Mouse (Mus musculus): Measurements from ENCODE around the gene Ifitm10. TPM values are rescaled to one million over a fixed set of nuclear protein-coding genes. Genes with fewer than 3 reads are reported as not detected.
"Not testable (repeated sequence)": the region's sequence is repeated elsewhere in the genome, so short reads cannot be mapped to it uniquely, and the experiment has no call there.

Ifitm10 gene
- polyA plus RNA-seq, 1 experiment from 2014 or later, result 14.7 TPM

DNA sequence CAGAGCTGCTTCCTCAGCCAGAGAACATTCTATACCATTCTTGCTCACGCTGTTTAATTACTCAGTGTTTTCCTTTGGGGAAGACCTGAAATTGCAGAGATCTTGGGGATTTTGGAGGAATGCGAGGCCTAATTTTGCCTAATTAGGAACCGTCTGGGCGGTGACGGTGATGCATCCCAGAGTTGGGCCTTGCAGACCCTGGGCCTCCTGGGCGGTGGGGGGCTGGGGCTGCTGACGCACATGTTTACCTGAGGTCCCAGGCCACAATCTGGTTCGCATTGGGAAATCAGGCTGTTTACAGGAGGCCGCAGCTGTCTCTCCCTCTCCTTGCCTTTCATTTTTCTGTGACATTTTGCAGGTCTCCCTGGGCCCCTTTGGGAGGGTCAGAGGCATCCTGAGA, 40.8 kb downstream of the Ifitm10 start:
- H3K27ac ChIP-seq (replicated peaks); ATAC-seq (ENCODE audit: low FRiP score); H3K27me3 ChIP-seq (replicated peaks); H3K9ac ChIP-seq (replicated peaks); H3K4me1 ChIP-seq; H3K4me3 ChIP-seq (replicated peaks); H3K4me2 ChIP-seq; H3K36me3 ChIP-seq; H3K9me3 ChIP-seq (replicated peaks): not testable (repeated sequence)
- WGBS, result 72% methylated on average over 3 of the region's 9 CpGs

DNA sequence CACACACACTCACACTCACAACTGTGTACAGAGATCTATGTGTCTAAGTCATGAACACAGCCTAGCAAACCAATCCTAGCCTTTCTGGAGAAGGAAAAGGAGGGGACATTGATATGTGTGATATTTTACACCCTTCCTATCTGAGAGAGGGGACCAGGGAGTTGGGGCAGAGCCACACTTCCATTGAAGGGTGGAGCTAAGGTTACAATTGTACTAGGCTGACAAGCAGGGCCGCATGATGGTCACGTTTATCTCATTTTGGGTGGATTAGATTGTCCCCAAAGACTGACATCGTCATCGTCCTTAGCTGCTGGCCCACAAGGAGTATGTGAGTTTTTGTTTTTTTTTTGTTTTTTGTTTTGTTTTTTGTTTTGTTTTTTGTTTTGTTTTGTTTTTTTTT, 42.3 kb downstream of the Ifitm10 start:
- ATAC-seq (ENCODE audit: low FRiP score), result no peak
- Histone ChIP-seq H3K27ac (replicated peaks) (no peak overlapping the region), H3K9ac (replicated peaks) (no peak overlapping the region), H3K36me3 (no peaks in the 10 kb centered on the region), H3K9me3 (replicated peaks) (no peaks in the 10 kb centered on the region), H3K27me3 (replicated peaks) (no peaks in the 10 kb centered on the region), H3K4me1 (no peaks in the 10 kb centered on the region), H3K4me3 (replicated peaks) (no peak overlapping the region), H3K4me2 (no peak overlapping the region)
- 90% methylated on average over 4 of the region's 4 CpGs for WGBS

DNA sequence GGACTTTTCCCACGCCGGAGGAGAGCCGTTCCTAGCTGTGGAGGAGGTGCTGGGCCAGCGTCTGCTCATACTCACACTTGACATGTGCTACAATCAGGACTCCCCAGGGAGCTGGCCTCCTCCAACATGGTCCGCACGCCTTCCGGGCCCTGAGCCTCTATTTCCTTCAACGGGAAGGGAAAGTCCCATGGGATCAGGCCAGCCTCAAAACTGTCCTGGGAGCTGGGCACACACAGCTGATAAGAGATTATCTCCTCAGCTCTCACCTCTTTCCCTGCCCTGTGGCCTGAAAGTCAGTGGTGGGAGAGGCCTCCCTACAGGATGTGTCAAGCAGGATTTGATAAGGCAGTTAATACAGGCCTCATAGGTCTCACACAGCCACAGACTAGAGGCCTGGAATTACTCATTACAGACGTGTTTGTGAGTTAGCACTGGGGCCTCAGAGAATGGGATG, 43.3 kb downstream of the Ifitm10 start:
- Histone ChIP-seq H3K9me3 (replicated peaks) (no peaks in the 10 kb centered on the region), H3K4me2 (no peak overlapping the region), H3K36me3 (no peaks in the 10 kb centered on the region), H3K27me3 (replicated peaks) (no peaks in the 10 kb centered on the region), H3K27ac (replicated peaks) (no peak overlapping the region), H3K4me3 (replicated peaks) (no peak overlapping the region), H3K9ac (replicated peaks) (no peak overlapping the region), H3K4me1 (no peaks in the 10 kb centered on the region)
- ATAC-seq (ENCODE audit: low FRiP score), result no peak
- WGBS, result 68% methylated on average over 9 of the region's 9 CpGs

DNA sequence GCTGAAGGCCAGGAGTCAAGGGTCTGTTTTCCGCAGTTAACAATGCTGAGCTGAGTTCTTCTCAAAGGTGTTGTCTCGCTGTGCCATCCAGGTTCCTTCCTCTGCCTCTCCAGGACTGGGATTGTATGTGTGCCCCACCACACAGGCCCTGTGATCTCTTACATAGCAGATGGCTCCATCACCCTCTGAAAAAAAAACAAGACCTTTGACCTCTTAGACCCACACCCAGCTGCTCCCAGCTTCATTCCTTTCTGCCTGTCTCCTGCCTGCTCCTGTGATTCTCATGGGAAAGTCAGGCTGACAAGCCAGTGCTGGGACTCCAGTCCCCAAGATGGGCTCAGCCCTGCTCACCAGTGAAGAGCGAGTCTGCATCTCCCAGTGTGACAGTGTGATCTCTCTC, 45.0 kb downstream of the Ifitm10 start:
- Histone ChIP-seq H3K9me3 (replicated peaks) (no peaks in the 10 kb centered on the region), H3K36me3 (no peaks in the 10 kb centered on the region), H3K27me3 (replicated peaks) (no peaks in the 10 kb centered on the region), H3K4me1 (no peaks in the 10 kb centered on the region), H3K4me3 (replicated peaks) (no peak overlapping the region), H3K27ac (replicated peaks) (no peak overlapping the region), H3K9ac (replicated peaks) (no peak overlapping the region), H3K4me2 (no peak overlapping the region)
- 77% methylated on average over 3 of the region's 3 CpGs for WGBS
- ATAC-seq (ENCODE audit: low FRiP score), result no peak

DNA sequence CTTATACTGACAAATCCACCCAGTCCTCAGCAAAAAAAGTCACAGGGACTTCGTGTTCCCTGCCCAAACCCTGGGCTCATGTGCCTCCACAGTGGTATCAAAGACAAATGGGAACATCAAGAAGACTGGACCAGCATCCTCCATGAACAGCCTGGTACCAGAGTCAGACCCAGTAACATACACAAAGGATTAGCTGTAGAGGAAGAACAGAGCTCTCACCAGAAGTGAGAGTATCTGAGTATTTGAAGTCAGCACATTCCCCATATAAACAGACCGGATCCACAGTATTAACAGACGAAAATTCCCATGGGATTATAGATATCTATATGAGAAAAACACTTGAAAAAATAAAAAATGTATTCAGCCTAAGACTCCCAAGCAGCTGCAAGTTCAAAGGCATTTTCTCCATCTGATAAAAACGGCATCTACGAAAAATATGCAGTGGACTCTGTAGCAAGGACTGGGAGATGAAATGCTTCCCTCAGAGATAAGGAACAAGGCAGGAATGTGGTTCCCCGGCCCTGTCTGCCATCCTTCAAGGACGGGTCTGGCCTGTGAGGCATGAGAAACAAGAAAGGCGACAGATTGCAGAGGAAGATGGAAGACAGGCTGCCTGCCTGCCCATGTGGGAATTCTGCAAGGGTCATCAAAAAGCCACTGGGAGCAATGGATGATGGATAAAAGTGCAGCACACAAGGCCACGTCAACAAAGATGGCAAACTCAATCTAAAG, 46.7 kb downstream of the Ifitm10 start:
- no peaks in the 10 kb centered on the region for H3K4me1 ChIP-seq
- H3K9ac ChIP-seq (replicated peaks), result no peak overlapping the region
- H3K4me3 ChIP-seq (replicated peaks), result no peak overlapping the region
- no peak overlapping the region for H3K4me2 ChIP-seq
- WGBS, result 73% methylated on average over 9 of the region's 9 CpGs
- no peaks in the 10 kb centered on the region for H3K36me3 ChIP-seq
- no peaks in the 10 kb centered on the region for H3K27me3 ChIP-seq (replicated peaks)
- H3K27ac ChIP-seq (replicated peaks), result no peak overlapping the region
- ATAC-seq (ENCODE audit: low FRiP score), result no peak
- H3K9me3 ChIP-seq (replicated peaks), result no peaks in the 10 kb centered on the region

DNA sequence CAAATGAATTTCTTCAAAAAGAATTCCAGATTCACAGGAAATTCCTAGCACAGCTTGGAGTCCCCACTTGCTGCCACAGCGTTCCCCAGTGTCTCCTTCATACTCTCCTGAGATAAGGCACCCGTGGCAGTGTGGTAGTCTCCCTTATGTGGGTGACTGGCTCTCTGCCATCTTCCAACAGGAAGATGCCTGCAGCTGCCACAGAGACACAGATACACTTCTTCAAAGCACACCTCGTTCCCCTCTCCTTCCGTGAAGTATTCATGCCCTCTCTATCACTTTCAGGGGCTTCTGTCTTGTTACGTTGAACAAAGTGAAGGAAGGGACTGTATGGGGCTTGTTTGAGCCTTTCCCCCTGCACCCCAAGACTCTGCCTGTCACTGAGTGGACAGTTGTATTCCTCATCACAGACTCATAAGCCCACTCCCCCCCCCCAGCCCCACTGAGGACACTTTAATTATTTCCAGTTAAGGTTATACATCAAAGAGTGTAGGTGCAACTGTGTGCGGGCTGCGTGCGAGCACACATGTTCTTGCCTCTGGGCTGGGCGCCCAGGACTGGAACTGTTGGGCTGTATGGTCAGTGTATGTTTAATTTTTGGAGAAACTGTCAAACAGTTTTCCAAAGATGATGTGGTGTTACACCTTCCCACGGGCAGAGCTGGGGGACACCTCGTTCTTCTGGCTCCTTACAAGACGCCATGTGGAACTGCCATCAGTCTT, 50.0 kb downstream of the Ifitm10 start:
- Histone ChIP-seq H3K9me3 (replicated peaks) (no peaks in the 10 kb centered on the region), H3K9ac (replicated peaks) (no peak overlapping the region), H3K4me1 (peaks cover 23% of the 10 kb centered on the region), H3K36me3 (no peaks in the 10 kb centered on the region), H3K4me2 (no peak overlapping the region), H3K27me3 (replicated peaks) (no peaks in the 10 kb centered on the region), H3K4me3 (replicated peaks) (no peak overlapping the region), H3K27ac (replicated peaks) (no peak overlapping the region)
- WGBS, result 87% methylated on average over 12 of the region's 12 CpGs
- ATAC-seq (ENCODE audit: low FRiP score), result no peak

DNA sequence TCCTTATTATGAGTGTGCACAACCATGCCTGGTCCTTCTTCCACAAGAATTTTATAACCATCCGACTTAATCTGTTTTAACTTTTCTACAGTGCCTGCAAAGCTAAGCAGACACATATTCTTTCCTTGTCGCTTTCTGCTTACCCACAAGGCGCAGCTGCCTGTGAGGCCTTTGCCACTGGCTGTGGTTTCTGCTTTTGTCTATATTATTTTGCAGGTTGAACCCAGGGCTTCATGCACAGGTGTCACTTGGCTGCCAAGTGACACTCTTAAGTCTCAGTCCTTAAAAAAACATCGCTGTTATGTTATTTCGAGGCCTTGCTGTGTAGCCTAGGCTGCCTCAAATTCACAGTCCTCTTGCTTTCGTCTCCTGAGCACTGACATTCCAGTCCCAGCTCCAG, 50.9 kb downstream of the Ifitm10 start:
- Histone ChIP-seq H3K27me3 (replicated peaks) (no peaks in the 10 kb centered on the region), H3K9me3 (replicated peaks) (no peaks in the 10 kb centered on the region), H3K4me3 (replicated peaks) (no peak overlapping the region), H3K36me3 (no peaks in the 10 kb centered on the region), H3K27ac (replicated peaks) (no peak overlapping the region), H3K4me1 (peaks cover 23% of the 10 kb centered on the region), H3K4me2 (no peak overlapping the region), H3K9ac (replicated peaks) (no peak overlapping the region)
- 95% methylated on average over 6 of the region's 6 CpGs for WGBS
- no peak for ATAC-seq (ENCODE audit: low FRiP score)

DNA sequence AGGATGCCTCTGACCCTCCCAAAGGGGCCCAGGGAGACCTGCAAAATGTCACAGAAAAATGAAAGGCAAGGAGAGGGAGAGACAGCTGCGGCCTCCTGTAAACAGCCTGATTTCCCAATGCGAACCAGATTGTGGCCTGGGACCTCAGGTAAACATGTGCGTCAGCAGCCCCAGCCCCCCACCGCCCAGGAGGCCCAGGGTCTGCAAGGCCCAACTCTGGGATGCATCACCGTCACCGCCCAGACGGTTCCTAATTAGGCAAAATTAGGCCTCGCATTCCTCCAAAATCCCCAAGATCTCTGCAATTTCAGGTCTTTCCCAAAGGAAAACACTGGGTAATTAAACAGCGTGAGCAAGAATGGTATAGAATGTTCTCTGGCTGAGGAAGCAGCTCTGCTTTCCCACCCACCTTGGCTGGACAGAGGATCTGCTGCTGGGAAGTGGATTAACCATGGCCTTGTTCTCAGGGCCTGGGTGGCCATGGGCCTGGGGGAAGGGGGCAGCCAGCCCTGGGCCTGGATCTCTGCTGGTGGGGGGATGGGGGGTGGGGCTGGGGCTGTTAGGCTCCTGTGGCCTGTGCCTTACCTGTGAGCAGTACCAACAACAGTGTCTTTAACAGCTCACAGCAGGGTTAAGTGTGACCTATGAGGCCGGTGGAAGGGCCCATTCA, 51.8 kb downstream of the Ifitm10 start:
- peak overlapping the region; percentile 45; the same call in 1 of the 2 replicates for H3K27ac ChIP-seq (replicated peaks)
- 36% methylated on average over 5 of the region's 10 CpGs for WGBS

DNA sequence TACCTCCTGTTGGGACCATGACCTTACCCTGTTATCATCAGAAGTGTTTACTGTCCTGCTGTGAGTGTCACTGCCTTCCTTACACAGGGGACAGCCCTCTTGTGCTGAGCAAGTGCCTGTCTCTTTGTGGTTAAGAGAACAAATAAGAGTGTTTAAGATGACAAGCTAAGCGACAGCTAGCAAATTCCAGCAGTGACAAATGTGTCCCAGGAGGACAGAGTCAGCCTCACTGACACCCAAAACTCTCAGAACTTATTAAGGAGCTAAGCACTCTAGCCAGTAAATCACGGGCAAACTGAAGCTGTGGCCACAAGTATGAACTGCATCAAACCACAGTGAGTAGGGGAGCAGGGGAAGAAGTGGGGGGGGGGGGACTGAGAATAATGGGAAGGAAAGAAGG, 52.6 kb downstream of the Ifitm10 start:
- Histone ChIP-seq H3K4me3 (replicated peaks) (no peak overlapping the region), H3K27me3 (replicated peaks) (no peaks in the 10 kb centered on the region), H3K9me3 (replicated peaks) (no peaks in the 10 kb centered on the region), H3K36me3 (no peaks in the 10 kb centered on the region), H3K4me1 (peaks cover 23% of the 10 kb centered on the region), H3K4me2 (no peak overlapping the region), H3K9ac (replicated peaks) (no peak overlapping the region), H3K27ac (replicated peaks) (no peak overlapping the region; the same call in 1 of the 2 replicates)
- ATAC-seq (ENCODE audit: low FRiP score), result no peak
- 31% methylated on average over 2 of the region's 2 CpGs for WGBS

More for the DNA sequence above, 51.8 kb downstream of the Ifitm10 start:
- H3K4me1 ChIP-seq, result peaks cover 23% of the 10 kb centered on the region
- H3K9ac ChIP-seq (replicated peaks); H3K9me3 ChIP-seq (replicated peaks); H3K27me3 ChIP-seq (replicated peaks); H3K4me2 ChIP-seq; H3K4me3 ChIP-seq (replicated peaks); ATAC-seq (ENCODE audit: low FRiP score); H3K36me3 ChIP-seq: not testable (repeated sequence)

DNA sequence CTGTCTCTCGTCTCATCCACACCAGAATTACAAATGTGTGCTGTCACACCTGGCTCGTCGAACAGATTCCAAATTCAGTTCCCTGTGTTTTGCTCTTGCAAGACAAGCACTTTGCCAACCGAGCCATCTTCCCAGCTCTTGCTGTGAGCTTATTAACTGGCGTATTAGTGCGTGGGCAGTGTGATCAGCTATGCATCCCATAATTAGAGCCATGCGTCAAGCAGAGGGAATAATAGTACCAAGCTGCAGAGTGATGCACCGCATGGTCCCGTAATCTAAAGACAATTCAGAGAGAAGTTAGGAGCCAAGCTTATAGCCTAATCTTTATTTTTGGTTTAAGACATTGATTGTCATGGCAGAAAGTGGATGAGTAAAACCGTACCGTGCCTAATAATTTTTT, 54.4 kb downstream of the Ifitm10 start:
- H3K4me1 ChIP-seq, result peaks cover 33% of the 10 kb centered on the region
- H3K27ac ChIP-seq (replicated peaks), result peak overlapping the region; percentile 67; the same call in 1 of the 2 replicates
- H3K9me3 ChIP-seq (replicated peaks), result no peaks in the 10 kb centered on the region

DNA sequence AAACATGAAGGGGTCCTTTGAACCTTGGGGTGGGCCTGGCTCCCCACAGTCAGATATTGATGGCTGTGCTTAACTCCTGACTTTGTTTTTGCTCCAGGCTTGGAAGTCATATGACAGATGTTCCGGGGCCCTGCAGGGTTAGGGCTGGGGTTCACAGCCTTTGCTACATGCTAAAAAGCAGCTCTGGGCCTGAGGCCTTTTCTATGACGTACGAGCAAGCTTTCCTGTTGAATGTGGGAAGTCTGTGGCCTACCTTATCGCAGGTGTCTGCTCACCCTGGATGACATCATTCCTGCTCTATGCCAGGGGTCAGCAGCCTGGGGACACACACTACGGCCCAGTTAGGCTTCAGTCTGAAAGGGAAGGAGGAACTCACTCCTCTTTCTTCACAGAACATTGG, 56.3 kb downstream of the Ifitm10 start:
- Histone ChIP-seq H3K4me1 (peaks cover 33% of the 10 kb centered on the region), H3K27ac (replicated peaks) (no peak overlapping the region), H3K4me2 (no peak overlapping the region), H3K27me3 (replicated peaks) (no peaks in the 10 kb centered on the region), H3K9ac (replicated peaks) (no peak overlapping the region), H3K36me3 (no peaks in the 10 kb centered on the region), H3K4me3 (replicated peaks) (no peak overlapping the region), H3K9me3 (replicated peaks) (no peaks in the 10 kb centered on the region)
- ATAC-seq (ENCODE audit: low FRiP score), result no peak
- WGBS, result 85% methylated on average over 5 of the region's 5 CpGs

More for the DNA sequence above, 54.4 kb downstream of the Ifitm10 start:
- Histone ChIP-seq H3K9ac (replicated peaks) (no peak overlapping the region), H3K36me3 (no peaks in the 10 kb centered on the region), H3K27me3 (replicated peaks) (no peaks in the 10 kb centered on the region), H3K4me2 (no peak overlapping the region), H3K4me3 (replicated peaks) (no peak overlapping the region)
- ATAC-seq (ENCODE audit: low FRiP score), result no peak
- 44% methylated on average over 11 of the region's 11 CpGs for WGBS

DNA sequence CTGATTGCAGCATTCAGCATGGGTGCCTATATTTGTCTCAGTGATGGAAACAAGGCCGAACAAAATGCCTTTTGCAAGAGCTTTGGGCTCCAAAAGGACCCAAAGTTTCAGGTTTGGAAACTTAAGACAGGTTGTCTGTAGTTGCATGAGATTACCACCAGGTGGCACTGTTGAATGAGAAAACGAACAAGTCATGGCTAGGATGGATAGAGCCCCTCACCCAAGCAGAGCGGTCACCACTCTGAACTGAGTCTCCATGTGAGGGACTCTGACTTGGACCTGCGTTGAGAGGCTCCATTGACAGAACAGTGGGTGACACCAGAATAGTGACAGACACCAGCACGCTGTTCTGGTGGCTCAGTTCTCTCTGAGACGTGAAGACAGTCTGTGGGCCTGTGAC, 57.0 kb downstream of the Ifitm10 start:
- no peak for ATAC-seq (ENCODE audit: low FRiP score)
- no peaks in the 10 kb centered on the region for H3K36me3 ChIP-seq
- H3K9ac ChIP-seq (replicated peaks), result no peak overlapping the region
- H3K4me3 ChIP-seq (replicated peaks), result no peak overlapping the region
- peaks cover 33% of the 10 kb centered on the region for H3K4me1 ChIP-seq
- WGBS, result 44% methylated on average over 6 of the region's 6 CpGs
- H3K9me3 ChIP-seq (replicated peaks), result no peaks in the 10 kb centered on the region
- no peaks in the 10 kb centered on the region for H3K27me3 ChIP-seq (replicated peaks)
- H3K4me2 ChIP-seq, result no peak overlapping the region
- H3K27ac ChIP-seq (replicated peaks), result no peak overlapping the region
